Mouse (Mus musculus) megakaryocyte, embryonic 14.5 days (primary cell): Measurements from ENCODE around the gene Engase.

Experiments
- FLI1 ChIP-seq: IDR thresholded peaks from 2 replicates; pipeline ENCODE4 v1.6.1; 2012; ENCODE audit warnings: low read length, inconsistent platforms, mixed read lengths
- GATA1 ChIP-seq: IDR thresholded peaks from 3 replicates; pipeline ENCODE4 v1.6.1; 2012; ENCODE audit warnings: mixed read lengths, low read length, inconsistent platforms, borderline replicate concordance

- TF ChIP-seq GATA1 (no peak), FLI1 (no peak)
Measured at GRCm38 (mm10) chr11:118486881-118487772, 10.5 kb downstream of the Engase start.
